Comparison of ENCODE assay signal across 1 mouse cellular context in the genomic region with DNA sequence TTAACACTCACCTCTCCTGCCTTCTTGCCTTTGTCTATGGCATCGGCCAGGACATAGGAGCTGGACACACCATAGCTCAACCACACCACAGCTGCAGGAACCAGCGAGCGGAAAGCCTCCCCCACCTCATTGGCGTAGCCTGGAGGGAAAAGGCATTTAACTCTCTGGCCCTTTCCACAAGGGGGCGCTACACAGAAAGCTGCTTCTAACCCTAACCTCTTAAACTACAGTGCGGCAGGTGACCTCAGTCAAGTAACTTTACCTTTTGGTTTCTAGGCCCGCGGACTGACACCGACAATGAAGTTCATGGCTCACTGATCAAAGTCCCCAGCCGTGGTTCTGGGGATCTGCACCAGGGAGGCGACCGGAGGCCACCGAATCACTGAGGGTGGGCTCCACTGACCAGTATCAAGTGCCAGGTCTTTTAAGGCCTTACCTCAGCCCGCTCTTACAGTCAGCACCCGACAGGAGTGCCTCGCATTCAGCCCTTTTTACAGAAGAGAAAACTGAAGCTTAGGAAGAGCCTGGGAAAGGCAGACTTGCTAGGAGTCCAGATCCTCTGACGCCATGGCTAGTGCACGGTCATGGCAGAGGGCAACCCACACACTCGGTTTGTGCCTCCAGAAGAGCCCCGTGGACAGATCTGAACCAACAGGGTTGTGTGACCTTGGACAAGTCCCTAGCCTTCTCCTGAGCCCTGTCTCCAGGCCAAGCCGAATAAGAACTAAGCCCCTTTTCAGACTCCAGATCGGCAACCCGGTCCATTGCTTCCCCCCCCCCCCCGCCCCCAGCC.
TF ChIP-seq lines count a peak whose summit lies in the region.

No protein-coding gene starts in this region.

TF ChIP-seq in ES-E14, 5 proteins besides CTCF, POLR2A, EP300 and RAD21:
- TF ChIP-seq ZC3H11A (IDR thresholded peaks at IDR 0.05; ENCODE audit: borderline replicate concordance, low read depth, low read length) (no peak), MAFK (IDR thresholded peaks at IDR 0.05; ENCODE audit: insufficient read depth, low read depth, low read length) (no peak), CHD2 (IDR thresholded peaks at IDR 0.05; ENCODE audit: low read depth, low read length) (no peak), HCFC1 (IDR thresholded peaks at IDR 0.05; ENCODE audit: borderline replicate concordance, insufficient read depth, low read length) (no peak), ZNF384 (IDR thresholded peaks at IDR 0.05; ENCODE audit: low read depth, low read length) (no peak)
TF ChIP-seq in ES-E14: peak in this region for 0.
